Mouse (Mus musculus) gastrocnemius, adult 18-20 months (tissue): ENCODE measurements around the gene Ccdc97. TPM values are rescaled to one million over a fixed set of nuclear protein-coding genes. Genes with fewer than 3 reads are reported as not detected.

Experiments
- DNase-seq: peaks from one replicate; pipeline ENCODE4 v3.0.0; 2021; ENCODE audit warnings: low spot score
- total RNA-seq, 2 experiments: library from RNA; stranded (reverse); gene quantifications; 2 replicates each; pipeline ENCODE4 v1.2.3; 2021

Ccdc97 gene
- total RNA-seq, 2 experiments from 2014 or later = 42.1 to 43.5 TPM

DNA sequence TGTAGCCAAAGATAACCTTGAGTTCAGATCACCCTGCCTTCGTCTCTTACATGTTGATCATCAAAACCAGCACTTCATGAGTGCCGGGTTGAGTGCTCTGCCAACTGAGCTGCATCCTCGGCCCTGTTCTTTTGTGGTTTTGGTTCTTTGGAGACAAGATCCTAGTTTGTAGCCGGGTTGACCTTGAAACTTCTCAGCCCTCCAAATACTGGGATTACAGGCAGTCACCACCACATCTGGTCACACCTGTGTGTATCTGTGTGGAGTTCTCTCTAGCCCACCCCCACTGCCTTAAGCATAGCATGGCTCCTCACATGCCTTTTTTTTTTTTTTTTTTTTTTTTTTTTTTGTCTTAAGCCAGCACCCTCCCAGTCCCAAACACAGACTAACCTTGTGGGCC lies 48.8 kb downstream of the Ccdc97 start:
- DNase-seq = no peak

DNA sequence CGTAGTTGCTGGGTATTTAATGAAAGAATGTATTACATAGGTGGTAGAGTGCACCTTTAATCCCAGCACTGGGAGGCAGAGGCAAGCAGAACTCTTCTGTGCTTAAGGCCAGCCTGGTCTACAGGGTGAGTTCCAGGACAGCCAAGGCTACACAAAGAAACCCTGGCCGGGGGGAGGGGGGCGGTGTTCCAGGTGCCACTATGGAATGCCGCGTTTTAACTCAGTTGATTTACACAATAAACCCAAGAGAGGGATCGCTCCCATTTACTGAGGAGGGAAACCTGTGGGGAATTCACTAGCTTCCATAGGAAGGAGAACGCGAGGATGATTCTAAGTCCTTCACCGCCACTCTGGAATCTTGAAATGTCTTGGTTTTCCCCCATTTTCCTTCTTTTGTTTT lies 49.3 kb downstream of the Ccdc97 start:
- no peak for DNase-seq

DNA sequence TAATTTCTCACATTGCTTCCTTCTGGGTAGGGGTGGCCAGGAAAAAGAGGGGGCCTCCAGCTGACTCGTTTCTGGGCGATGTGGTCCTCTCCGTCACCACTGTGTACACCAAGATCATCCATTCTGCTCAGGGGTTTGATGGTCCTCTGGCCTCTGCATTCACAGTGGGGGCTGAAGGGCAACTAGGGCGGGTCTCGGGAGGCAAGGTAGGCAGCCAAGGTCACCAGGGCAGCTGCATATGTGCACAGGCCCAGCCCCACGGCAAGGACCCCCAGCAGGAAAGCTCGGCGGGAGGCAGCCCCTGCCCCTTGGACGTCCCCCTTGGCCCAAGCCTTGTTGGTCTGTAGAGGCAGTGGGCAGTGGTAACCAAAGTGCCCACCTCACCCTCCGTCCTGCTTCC lies 49.7 kb downstream of the Ccdc97 start:
- no peak for DNase-seq

DNA sequence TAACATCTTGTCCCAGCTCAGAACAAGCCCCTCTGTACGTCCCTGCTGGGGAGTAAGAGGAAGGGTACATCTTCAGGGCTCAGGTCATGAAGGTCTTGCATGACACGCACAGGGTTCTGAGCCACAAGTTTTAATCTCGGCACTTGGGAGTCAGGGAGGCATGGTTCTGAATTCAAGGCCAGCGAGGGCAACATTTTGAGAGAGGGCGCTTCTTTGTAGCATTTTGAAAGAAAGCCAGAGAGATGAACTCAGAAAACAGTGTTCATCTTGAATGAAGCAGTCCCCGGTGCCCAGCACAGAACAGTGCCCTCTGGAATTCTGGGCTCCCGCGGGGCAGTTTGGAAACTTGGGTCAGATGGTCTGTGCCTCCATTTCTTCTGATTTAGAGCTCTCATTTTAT lies 52.5 kb downstream of the Ccdc97 start:
- no peak for DNase-seq

Other genes starting within 250 kb of the Ccdc97 start
- gene Ceacam1, start 241.5 kb downstream of the Ccdc97 start, total RNA-seq = 1 to 10 TPM; 2.7 to 4.4 TPM
- gene Ceacam2, start 179.2 kb downstream of the Ccdc97 start, total RNA-seq = 1 to 10 TPM in 1 of 2 experiments, under 1 TPM in 1; 0.46 to 1.1 TPM
- not detected for gene Erich4, start 103.2 kb downstream of the Ccdc97 start, total RNA-seq
- 10 to 100 TPM; 38.7 to 43.2 TPM for gene Dmac2, start 99.7 kb downstream of the Ccdc97 start, total RNA-seq
- gene B3gnt8, start 92.4 kb downstream of the Ccdc97 start, total RNA-seq = 1 to 10 TPM; 1.1 to 1.3 TPM
- gene Bckdha, start 60.1 kb downstream of the Ccdc97 start, total RNA-seq = 100 to 1,000 TPM; 134 to 137 TPM
- gene Exosc5, start 59.9 kb downstream of the Ccdc97 start, total RNA-seq = 10 to 100 TPM; 19.9 to 21.3 TPM
- gene Tmem91, start 43.9 kb downstream of the Ccdc97 start, total RNA-seq = not detected
- 1 to 10 TPM; 7.3 to 7.8 TPM for gene B9d2, start 38.3 kb downstream of the Ccdc97 start, total RNA-seq
- 1 to 10 TPM; 3.9 to 7.8 TPM for gene Tgfb1, start 32.1 kb downstream of the Ccdc97 start, total RNA-seq
- gene Hnrnpul1, start 35.7 kb upstream of the Ccdc97 start, total RNA-seq = 10 to 100 TPM; 69.1 to 73.4 TPM
- gene Axl, start 69.6 kb upstream of the Ccdc97 start, total RNA-seq = 10 to 100 TPM; 27.6 to 42.7 TPM
- gene Cyp2s1, start 97.8 kb upstream of the Ccdc97 start, total RNA-seq = under 1 TPM; 0.16 to 0.28 TPM
- gene Cyp2b10, start 178.5 kb upstream of the Ccdc97 start, total RNA-seq = not detected